Mouse (Mus musculus) neural tube, embryonic 15.5 days (tissue): ENCODE results near the gene Glmn. TPM values are rescaled to one million over a fixed set of nuclear protein-coding genes. Genes with fewer than 3 reads are reported as not detected.

ENCODE experiments used
- ATAC-seq: fragments of 200-750 bp; cut with Nextera tagmentation; 2 replicates; pipeline ENCODE4 v1.8.0; 2017; ENCODE audit warnings: mild to moderate bottlenecking, moderate TSS enrichment, moderate library complexity; ENCODE audit not compliant: low FRiP score
- H3K27ac ChIP-seq: fragments of 300-500 bp; sonication (generic); replicated peaks from 2 replicates; pipeline ENCODE4 v1.5.1; 2015; ENCODE audit warnings: mild to moderate bottlenecking, inconsistent platforms
- H3K27me3 ChIP-seq: fragments of 300-500 bp; sonication (generic); replicated peaks from 2 replicates; pipeline ENCODE4 v1.6.1; 2015; ENCODE audit warnings: inconsistent platforms
- H3K36me3 ChIP-seq: fragments of 300-500 bp; sonication (generic); 2 replicates; pipeline ENCODE4 v1.6.1; 2015; ENCODE audit warnings: inconsistent platforms
- H3K4me1 ChIP-seq: fragments of 300-500 bp; sonication (generic); 2 replicates; pipeline ENCODE4 v1.6.1; 2015; ENCODE audit warnings: inconsistent platforms
- H3K4me2 ChIP-seq: fragments of 300-500 bp; sonication (generic); 2 replicates; pipeline ENCODE4 v1.6.1; 2015; ENCODE audit warnings: inconsistent platforms, mild to moderate bottlenecking, moderate library complexity
- H3K4me3 ChIP-seq: fragments of 300-500 bp; sonication (generic); replicated peaks from 2 replicates; pipeline ENCODE4 v1.5.1; 2015; ENCODE audit warnings: mild to moderate bottlenecking, inconsistent platforms
- H3K9ac ChIP-seq: fragments of 300-500 bp; sonication (generic); replicated peaks from 2 replicates; pipeline ENCODE4 v1.6.1; 2015; ENCODE audit warnings: mild to moderate bottlenecking, inconsistent platforms
- H3K9me3 ChIP-seq: fragments of 300-500 bp; sonication (generic); replicated peaks from 2 replicates; pipeline ENCODE4 v1.6.1; 2016; ENCODE audit warnings: inconsistent platforms
- WGBS: fragments of 180-500 bp; shearing (Covaris S2); methylation state at CpG from one replicate; pipeline ENCODE4 v1.1.7; 2015; ENCODE audit warnings: mixed read lengths; 5-methylcytosine and 5-hydroxymethylcytosine counted together
- polyA plus RNA-seq: library from polyadenylated mRNA; unstranded; fragments of >200 nt; fragmentation: Nextera tagmentation; extraction: Ambion mirVana; gene quantifications from 2 replicates; pipeline ENCODE4 v1.2.1, GENCODE M21; 2015

Glmn gene
- polyA plus RNA-seq, 1 experiment from 2014 or later: 37.4 TPM

DNA sequence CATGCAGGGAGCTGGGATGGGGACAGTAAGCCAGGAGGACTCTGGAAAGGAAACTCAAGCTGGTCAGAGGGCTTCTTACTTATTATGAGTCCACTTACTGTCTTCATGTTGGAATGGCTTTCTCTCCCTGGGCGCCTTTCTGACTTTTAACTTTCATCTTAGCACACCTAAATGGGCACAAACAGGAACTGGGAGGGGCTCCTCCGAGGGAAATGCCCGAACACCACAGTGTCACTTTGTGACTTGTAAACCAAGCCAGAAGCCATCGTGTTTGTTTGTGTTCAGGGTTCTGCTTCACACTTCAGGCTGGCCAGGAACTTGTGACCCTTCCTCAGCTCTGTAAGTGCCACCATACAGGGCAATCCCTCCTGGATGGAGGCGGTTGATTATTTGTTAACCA, 43.4 kb downstream of the Glmn start:
- Histone ChIP-seq H3K4me3 (no peak overlapping the region), H3K36me3 (peaks cover 40% of the 10 kb centered on the region), H3K4me1 (no peaks in the 10 kb centered on the region), H3K9me3 (no peaks in the 10 kb centered on the region), H3K4me2 (no peak overlapping the region), H3K9ac (no peak overlapping the region), H3K27me3 (no peaks in the 10 kb centered on the region), H3K27ac (no peak overlapping the region)
- no peak for ATAC-seq
- 92% methylated on average over 5 of the region's 5 CpGs for WGBS

GRCm38 (mm10) chr5:107548444-107548843, 49.2 kb downstream of the Glmn start:
- Histone ChIP-seq H3K27ac (no peak overlapping the region), H3K9ac (no peak overlapping the region), H3K27me3 (no peaks in the 10 kb centered on the region), H3K4me1 (no peaks in the 10 kb centered on the region), H3K4me2 (no peak overlapping the region), H3K4me3 (no peak overlapping the region), H3K9me3 (no peaks in the 10 kb centered on the region), H3K36me3 (peaks cover 27% of the 10 kb centered on the region)
- ATAC-seq: no peak
- 92% methylated on average over 3 of the region's 3 CpGs for WGBS

- no peaks in the 10 kb centered on the region for H3K4me1 ChIP-seq
- H3K27me3 ChIP-seq: no peaks in the 10 kb centered on the region
- H3K9me3 ChIP-seq: no peaks in the 10 kb centered on the region
- H3K4me2 ChIP-seq: no peak overlapping the region
- peaks cover 27% of the 10 kb centered on the region for H3K36me3 ChIP-seq
- H3K27ac ChIP-seq: no peak overlapping the region
- H3K4me3 ChIP-seq: no peak overlapping the region
- WGBS: 93% methylated on average over 3 of the region's 3 CpGs
- ATAC-seq: no peak
- no peak overlapping the region for H3K9ac ChIP-seq
Observed at GRCm38 (mm10) chr5:107547955-107548354, 49.7 kb downstream of the Glmn start.

GRCm38 (mm10) chr5:107545927-107546326, 51.8 kb downstream of the Glmn start:
- no peak overlapping the region for H3K9ac ChIP-seq
- H3K9me3 ChIP-seq: no peaks in the 10 kb centered on the region
- no peak for ATAC-seq
- no peak overlapping the region for H3K4me2 ChIP-seq
- H3K4me1 ChIP-seq: peaks cover 3% of the 10 kb centered on the region; the same call in 1 of the 2 replicates
- H3K27ac ChIP-seq: no peak overlapping the region
- no peaks in the 10 kb centered on the region for H3K27me3 ChIP-seq
- 83% methylated on average over 4 of the region's 4 CpGs for WGBS
- no peak overlapping the region for H3K4me3 ChIP-seq
- H3K36me3 ChIP-seq: peaks cover 22% of the 10 kb centered on the region

DNA sequence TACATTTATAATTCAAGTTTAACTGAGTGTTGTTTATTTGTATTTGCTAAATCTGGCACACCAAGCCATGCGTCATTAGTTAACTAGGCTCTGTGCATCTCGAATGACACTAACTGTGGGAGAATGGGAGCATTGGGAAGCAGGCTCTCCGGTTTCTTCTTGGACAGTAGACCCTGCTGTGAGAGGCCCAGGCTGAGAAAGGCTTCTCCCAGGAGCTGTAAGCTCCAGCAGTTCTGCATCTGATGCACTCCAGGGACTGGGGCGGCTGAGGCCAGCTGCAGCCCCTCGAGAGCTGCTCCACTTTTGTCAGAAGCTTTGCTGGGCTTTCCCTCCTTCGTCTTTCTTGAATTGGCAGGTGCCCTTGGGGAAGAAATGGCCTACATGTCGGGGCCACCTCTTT, 56.0 kb downstream of the Glmn start:
- H3K9me3 ChIP-seq: no peaks in the 10 kb centered on the region
- H3K4me2 ChIP-seq: no peak overlapping the region
- 27% methylated on average over 7 of the region's 7 CpGs for WGBS
- ATAC-seq: no peak
- H3K36me3 ChIP-seq: no peaks in the 10 kb centered on the region
- H3K27me3 ChIP-seq: no peaks in the 10 kb centered on the region
- H3K4me3 ChIP-seq: no peak overlapping the region
- H3K9ac ChIP-seq: no peak overlapping the region
- H3K4me1 ChIP-seq: peaks cover 3% of the 10 kb centered on the region; the same call in 1 of the 2 replicates
- peak overlapping the region; percentile 30; the same call in 1 of the 2 replicates for H3K27ac ChIP-seq

DNA sequence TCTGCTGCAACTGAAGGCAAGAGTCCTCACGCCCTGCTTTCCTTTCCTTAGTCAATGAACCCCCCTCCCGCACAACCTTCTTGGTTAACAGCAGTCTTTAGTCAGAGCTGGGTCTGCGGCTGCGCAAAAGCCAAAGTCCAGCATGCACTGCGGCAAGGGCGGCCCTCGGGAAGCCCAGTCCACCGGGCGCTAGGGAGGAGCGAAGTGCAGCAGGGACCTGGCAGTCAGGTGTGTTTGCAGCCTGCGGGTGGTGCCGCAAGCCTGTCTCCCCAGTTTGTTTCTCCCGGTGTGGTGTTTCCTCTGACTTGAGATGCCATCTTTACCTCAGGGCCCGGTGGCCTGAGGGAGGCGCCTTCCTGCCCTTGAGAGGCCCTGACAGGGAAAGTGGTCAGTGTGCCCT, 63.1 kb downstream of the Glmn start, which contains the start of gene 1700028K03Rik:
TSS of gene 1700028K03Rik (plus strand) at position 129 of the 400 bp plus-strand sequence.
- ATAC-seq: no peak
- no peak within 1 kb of the TSS for H3K4me2 ChIP-seq
- no peak within 1 kb of the TSS for H3K4me3 ChIP-seq
- no peak within 1 kb of the TSS for H3K27ac ChIP-seq
- H3K9me3 ChIP-seq: no peaks in the 10 kb centered on the region
- H3K36me3 ChIP-seq: no peaks in the 10 kb centered on the region
- no peak within 1 kb of the TSS for H3K9ac ChIP-seq
- 76% methylated on average over 15 of the region's 15 CpGs for WGBS
- no peaks in the 10 kb centered on the region for H3K27me3 ChIP-seq
- H3K4me1 ChIP-seq: no peaks in the 10 kb centered on the region

DNA sequence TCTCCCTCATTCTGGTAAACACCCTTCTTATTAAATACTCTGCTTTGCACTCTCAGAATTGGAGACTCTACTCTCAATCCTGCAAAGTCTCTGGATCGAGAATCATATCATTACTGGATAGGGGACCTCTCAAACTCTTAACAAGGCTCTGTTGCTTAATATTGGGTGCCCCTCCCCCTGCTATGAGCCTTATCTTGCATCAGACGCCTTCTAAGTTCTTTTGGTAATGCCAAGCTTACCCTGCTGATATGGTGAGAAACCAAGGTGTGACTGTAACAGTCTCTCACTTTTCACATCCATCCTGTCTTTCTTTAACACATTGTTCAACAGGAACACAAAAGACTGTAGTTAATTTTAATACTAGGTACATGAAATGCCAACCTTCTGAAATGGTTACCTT, 64.1 kb downstream of the Glmn start:
- Histone ChIP-seq H3K27me3 (no peaks in the 10 kb centered on the region), H3K4me1 (no peaks in the 10 kb centered on the region), H3K36me3 (no peaks in the 10 kb centered on the region), H3K9ac (no peak overlapping the region), H3K4me3 (no peak overlapping the region), H3K27ac (no peak overlapping the region), H3K9me3 (no peaks in the 10 kb centered on the region), H3K4me2 (no peak overlapping the region)
- WGBS: 71% methylated on average over 2 of the region's 2 CpGs
- ATAC-seq: no peak

DNA sequence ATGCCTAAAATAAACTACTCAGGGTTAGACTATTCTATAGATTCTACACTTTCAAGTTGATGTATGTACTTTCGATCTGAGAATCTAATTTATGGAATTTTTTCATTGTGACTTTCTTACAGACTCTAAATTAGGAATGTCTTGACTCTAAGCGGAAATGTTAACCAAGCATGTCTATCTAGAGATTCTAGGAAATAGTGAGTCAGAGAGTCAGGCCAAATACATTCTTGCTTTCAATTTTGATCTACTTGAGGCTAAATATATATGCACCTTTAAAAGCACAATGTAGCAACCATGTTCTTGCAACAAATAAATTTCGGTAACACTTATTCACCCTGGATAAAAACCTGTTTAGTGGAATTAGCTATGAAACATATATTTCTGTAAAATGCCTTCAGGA, 68.8 kb downstream of the Glmn start:
- no peak for ATAC-seq
- Histone ChIP-seq H3K4me1 (no peaks in the 10 kb centered on the region), H3K4me2 (no peak overlapping the region), H3K9me3 (no peaks in the 10 kb centered on the region), H3K27me3 (no peaks in the 10 kb centered on the region), H3K36me3 (no peaks in the 10 kb centered on the region), H3K27ac (no peak overlapping the region), H3K9ac (no peak overlapping the region), H3K4me3 (no peak overlapping the region)
- WGBS: 93% methylated on average over 3 of the region's 3 CpGs

DNA sequence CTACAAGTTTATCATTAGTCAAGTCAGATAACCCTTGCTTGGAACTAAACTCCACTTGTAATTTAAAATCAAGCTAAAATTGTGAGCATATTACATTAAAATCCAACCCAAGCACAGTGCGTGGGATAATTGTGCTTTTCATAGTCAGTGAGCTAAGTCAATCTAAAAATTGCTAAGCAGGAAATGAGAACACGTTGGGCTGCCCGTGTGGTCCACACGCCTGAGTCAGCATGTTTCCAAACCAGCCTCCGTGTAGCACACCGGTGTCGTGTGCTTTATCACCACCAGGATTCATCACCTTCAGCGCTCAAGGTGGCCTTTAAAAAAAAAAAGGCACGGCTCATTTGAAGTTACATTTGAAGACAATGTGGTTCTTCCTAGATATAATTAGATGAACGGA, 73.4 kb downstream of the Glmn start:
- H3K27me3 ChIP-seq: no peaks in the 10 kb centered on the region
- no peak for ATAC-seq
- no peak overlapping the region for H3K4me3 ChIP-seq
- H3K36me3 ChIP-seq: no peaks in the 10 kb centered on the region
- H3K9me3 ChIP-seq: no peaks in the 10 kb centered on the region
- no peak overlapping the region for H3K9ac ChIP-seq
- no peaks in the 10 kb centered on the region for H3K4me1 ChIP-seq
- WGBS: 81% methylated on average over 10 of the region's 10 CpGs
- H3K4me2 ChIP-seq: no peak overlapping the region
- no peak overlapping the region for H3K27ac ChIP-seq

- H3K9ac ChIP-seq: no peak overlapping the region
- H3K4me2 ChIP-seq: no peak overlapping the region
- H3K36me3 ChIP-seq: no peaks in the 10 kb centered on the region
- no peak overlapping the region for H3K4me3 ChIP-seq
- no peaks in the 10 kb centered on the region for H3K9me3 ChIP-seq
- no peak overlapping the region for H3K27ac ChIP-seq
- H3K27me3 ChIP-seq: no peaks in the 10 kb centered on the region
- H3K4me1 ChIP-seq: no peaks in the 10 kb centered on the region
- 86% methylated on average over 7 of the region's 7 CpGs for WGBS
- no peak for ATAC-seq
Observed at GRCm38 (mm10) chr5:107521897-107522296, 75.8 kb downstream of the Glmn start.

DNA sequence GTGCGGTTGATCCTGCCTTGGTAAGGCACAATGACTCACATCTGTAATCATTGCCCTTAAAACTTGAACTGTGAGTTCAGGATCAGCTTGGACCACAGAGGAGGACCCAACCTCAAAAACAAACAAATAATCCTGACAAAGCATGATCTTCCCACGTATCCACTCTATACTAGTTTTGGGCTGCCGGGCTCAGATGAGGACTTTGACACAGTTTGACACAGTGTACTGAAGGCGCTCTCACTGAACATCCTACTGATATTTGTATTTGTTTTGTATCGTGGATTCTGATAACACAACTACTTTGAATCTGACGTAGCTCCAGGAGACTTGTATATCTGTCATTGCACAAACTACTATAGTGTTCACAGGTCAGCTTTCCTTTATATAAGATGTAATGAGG, 76.3 kb downstream of the Glmn start:
- H3K4me3 ChIP-seq: no peak overlapping the region
- H3K9ac ChIP-seq: no peak overlapping the region
- ATAC-seq: no peak
- no peaks in the 10 kb centered on the region for H3K27me3 ChIP-seq
- H3K9me3 ChIP-seq: no peaks in the 10 kb centered on the region
- no peak overlapping the region for H3K4me2 ChIP-seq
- H3K4me1 ChIP-seq: no peaks in the 10 kb centered on the region
- WGBS: 93% methylated on average over 6 of the region's 6 CpGs
- no peak overlapping the region for H3K27ac ChIP-seq
- H3K36me3 ChIP-seq: no peaks in the 10 kb centered on the region

- Histone ChIP-seq H3K4me1 (no peaks in the 10 kb centered on the region), H3K4me2 (no peak overlapping the region), H3K36me3 (no peaks in the 10 kb centered on the region; the same call in 1 of the 2 replicates), H3K27me3 (no peaks in the 10 kb centered on the region), H3K9ac (no peak overlapping the region), H3K4me3 (no peak overlapping the region), H3K9me3 (no peaks in the 10 kb centered on the region), H3K27ac (no peak overlapping the region)
- WGBS: 85% methylated on average over 4 of the region's 4 CpGs
- no peak for ATAC-seq
Observed at GRCm38 (mm10) chr5:107518602-107519001, 79.1 kb downstream of the Glmn start.

- H3K27me3 ChIP-seq: no peaks in the 10 kb centered on the region
- no peak overlapping the region for H3K27ac ChIP-seq
- H3K4me2 ChIP-seq: no peak overlapping the region
- no peaks in the 10 kb centered on the region for H3K4me1 ChIP-seq
- no peaks in the 10 kb centered on the region for H3K9me3 ChIP-seq
- H3K9ac ChIP-seq: no peak overlapping the region
- no peak overlapping the region for H3K4me3 ChIP-seq
- no peaks in the 10 kb centered on the region; the same call in 1 of the 2 replicates for H3K36me3 ChIP-seq
- 95% methylated on average over 1 of the region's 1 CpGs for WGBS
- no peak for ATAC-seq
Observed at GRCm38 (mm10) chr5:107516087-107516486, 81.6 kb downstream of the Glmn start.
